Mouse (Mus musculus) hindbrain, postnatal 0 days (tissue): ENCODE measurements at regions not wholly inside any gene's neighbourhood (a gene's known extent, or its start where the extent isn't known, plus 50 kb on each side); places are given as distances from the start of the nearest gene placed in this dataset.
A peak's percentile ranks its signal among the peaks of the same experiment; 100 is the strongest.

Experiments
- ATAC-seq: fragments of 200-750 bp; cut with Nextera tagmentation; 2 replicates; pipeline ENCODE4 v1.8.0; 2017; ENCODE audit warnings: mild to moderate bottlenecking, moderate TSS enrichment, moderate library complexity
- DNase-seq: peaks from one replicate; pipeline ENCODE4 v3.0.0-alpha.2; 2015; ENCODE audit warnings: low spot score
- H3K27ac ChIP-seq: fragments of 300-500 bp; sonication (generic); 2 replicates; pipeline ENCODE4 v1.5.1; 2014; ENCODE audit warnings: mild to moderate bottlenecking
- H3K27me3 ChIP-seq: fragments of 300-500 bp; sonication (generic); 2 replicates; pipeline ENCODE4 v1.6.1; 2014; ENCODE audit warnings: low read length, mixed read lengths; ENCODE audit not compliant: insufficient read depth
- H3K36me3 ChIP-seq: fragments of 300-500 bp; sonication (generic); 2 replicates; pipeline ENCODE4 v1.6.1; 2014; ENCODE audit warnings: low read length, mixed read lengths; ENCODE audit not compliant: insufficient read depth
- H3K4me1 ChIP-seq: fragments of 300-500 bp; sonication (generic); 2 replicates; pipeline ENCODE4 v1.6.1; 2014; ENCODE audit warnings: antibody characterized with exemption, low read length, mixed read lengths; ENCODE audit not compliant: insufficient read depth
- H3K4me2 ChIP-seq: fragments of 300-500 bp; sonication (generic); 2 replicates; pipeline ENCODE4 v1.6.1; 2014; ENCODE audit warnings: low read depth, mild to moderate bottlenecking, low read length, moderate library complexity, mixed read lengths
- H3K4me3 ChIP-seq: fragments of 300-500 bp; sonication (generic); 2 replicates; pipeline ENCODE4 v1.5.1; 2014; ENCODE audit warnings: low read length
- H3K9ac ChIP-seq: fragments of 300-500 bp; sonication (generic); replicated peaks from 2 replicates; pipeline ENCODE4 v1.6.1; 2014; ENCODE audit warnings: mild to moderate bottlenecking, low read length, moderate library complexity, mixed read lengths
- H3K9me3 ChIP-seq: fragments of 300-500 bp; sonication (generic); 2 replicates; pipeline ENCODE4 v1.6.1; 2016; ENCODE audit warnings: low read length, mixed read lengths
- CTCF ChIP-seq: IDR thresholded peaks from 2 replicates; pipeline ENCODE4 v1.5.1; 2016; ENCODE audit warnings: antibody characterized with exemption, control low read depth, low read depth
- WGBS: fragments of 180-500 bp; shearing (Covaris S2); extraction: QIAGEN DNeasy Blood & Tissue Kit; methylation state at CpG from one replicate; pipeline ENCODE4 v1.1.7; 2014; 5-methylcytosine and 5-hydroxymethylcytosine counted together

DNA sequence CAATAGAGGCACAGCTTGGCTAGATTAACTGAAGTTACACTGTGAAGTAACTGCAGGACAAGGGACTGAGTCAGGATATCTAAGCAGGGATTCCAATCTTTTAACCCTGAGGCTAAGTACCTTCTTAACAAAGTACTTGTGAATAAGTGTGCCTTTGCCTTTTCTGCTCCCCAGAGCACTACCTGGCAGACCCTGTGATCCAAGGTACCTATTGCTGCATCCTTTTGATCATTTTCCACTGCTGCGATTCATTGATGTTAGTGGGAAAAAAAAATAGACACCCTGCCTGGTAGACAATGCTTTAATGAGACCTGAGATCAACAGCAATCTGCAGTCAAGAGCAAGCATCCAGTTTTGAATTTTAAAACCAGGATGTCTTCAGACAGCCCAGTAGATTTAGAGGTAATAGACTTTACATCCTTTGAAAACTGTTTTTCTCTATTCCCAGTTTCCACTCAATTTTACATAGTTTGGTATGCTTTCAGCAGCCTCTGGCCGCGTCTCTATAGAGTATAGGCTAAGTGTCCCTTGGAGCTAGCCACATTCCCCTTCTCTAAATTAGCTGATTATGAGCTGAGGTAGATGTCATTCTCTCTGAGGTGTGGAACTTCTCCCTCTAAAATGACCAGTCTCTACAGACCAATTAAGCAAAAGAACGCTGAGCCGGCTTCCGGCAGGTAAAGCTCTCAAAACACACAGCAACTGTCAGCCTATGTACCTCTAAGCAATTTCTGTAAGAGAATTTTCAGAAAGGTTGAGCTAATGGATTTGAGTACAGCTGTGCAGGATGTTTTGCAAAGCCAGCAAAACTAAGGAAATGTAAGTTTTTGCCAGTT, 653.0 kb upstream of the G6pd2 start:
- H3K9me3 ChIP-seq = no peaks in the 10 kb centered on the region

DNA sequence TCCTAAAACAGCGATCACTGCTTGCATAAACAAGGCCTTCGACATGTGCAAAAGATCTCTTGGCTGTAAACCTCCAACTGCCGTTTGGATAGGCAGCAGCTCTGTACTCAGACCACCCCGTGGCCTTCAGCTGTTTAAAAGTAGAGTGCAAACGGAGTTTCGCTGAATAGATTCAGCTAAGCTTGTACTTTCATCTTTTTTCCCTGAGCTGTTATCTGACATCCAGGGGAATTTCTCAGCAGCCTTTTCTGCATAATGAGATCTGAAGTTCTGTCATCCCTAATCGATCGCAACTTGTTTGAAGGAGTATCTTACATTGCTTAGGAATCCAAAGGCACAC, 652.4 kb upstream of the G6pd2 start:
- Histone ChIP-seq H3K9ac (no peak overlapping the region), H3K9me3 (no peaks in the 10 kb centered on the region), H3K27me3 (no peaks in the 10 kb centered on the region), H3K4me2 (no peak overlapping the region), H3K36me3 (no peaks in the 10 kb centered on the region), H3K4me3 (no peak overlapping the region), H3K27ac (no peak overlapping the region), H3K4me1 (no peaks in the 10 kb centered on the region)
- ATAC-seq (no peak), DNase-seq (peak; percentile 10)
- TF ChIP-seq CTCF = no peak
- 63% methylated on average over 8 of the region's 8 CpGs for WGBS

More for the DNA sequence above, 653.0 kb upstream of the G6pd2 start:
- Histone ChIP-seq H3K27ac (no peak overlapping the region), H3K9ac (no peak overlapping the region), H3K4me2 (no peak overlapping the region), H3K4me1 (no peaks in the 10 kb centered on the region), H3K27me3 (no peaks in the 10 kb centered on the region), H3K4me3 (no peak overlapping the region), H3K36me3 (no peaks in the 10 kb centered on the region)
- ATAC-seq (no peak), DNase-seq (no peak)
- TF ChIP-seq CTCF = no peak
- WGBS = 76% methylated on average over 6 of the region's 6 CpGs
